Mouse (Mus musculus) kidney, adult 2 months (tissue): ENCODE data around the gene Ndufs8. TPM values are rescaled to one million over a fixed set of nuclear protein-coding genes. Genes with fewer than 3 reads are reported as not detected.

Experiments
- DNase-seq: peaks from one replicate; pipeline ENCODE4 v3.0.0; 2021
- H3K27ac ChIP-seq: fragments of 200-500 bp; 2 replicates; pipeline ENCODE4 v1.5.1; 2012; ENCODE audit warnings: low read depth, low read length, control low read depth, inconsistent platforms; ENCODE audit not compliant: insufficient read depth
- H3K27me3 ChIP-seq: fragments of 200-500 bp; replicated peaks from 2 replicates; pipeline ENCODE4 v1.6.1; 2012; ENCODE audit warnings: mild to moderate bottlenecking, moderate library complexity, low read length, inconsistent platforms; ENCODE audit not compliant: control insufficient read depth, insufficient read depth
- H3K36me3 ChIP-seq: fragments of 200-500 bp; 2 replicates; pipeline ENCODE4 v1.6.1; 2012; ENCODE audit warnings: mild to moderate bottlenecking, moderate library complexity, low read length, inconsistent platforms; ENCODE audit not compliant: control insufficient read depth, insufficient read depth
- H3K4me1 ChIP-seq: fragments of 200-500 bp; 2 replicates; pipeline ENCODE4 v1.6.1; 2011; ENCODE audit warnings: low read length; ENCODE audit not compliant: control insufficient read depth, insufficient read depth
- H3K4me3 ChIP-seq: fragments of 200-500 bp; 2 replicates; pipeline ENCODE4 v1.5.1; 2011; ENCODE audit warnings: mild to moderate bottlenecking, low read depth, low read length, control low read depth; ENCODE audit not compliant: insufficient read depth
- CTCF ChIP-seq: fragments of 200-500 bp; conservative IDR thresholded peaks from 2 replicates; pipeline ENCODE4 v1.5.1; 2011; ENCODE audit warnings: low read depth, mild to moderate bottlenecking, control low read depth, low read length, moderate library complexity, mixed read lengths; ENCODE audit not compliant: insufficient read depth, insufficient read length
- POLR2A ChIP-seq: fragments of 200-500 bp; IDR thresholded peaks from one replicate; pipeline ENCODE4 v1.6.1; 2011; ENCODE audit warnings: low read depth, low read length, control low read depth
- WGBS: fragments of 180-500 bp; shearing (Covaris S2); methylation state at CpG from one replicate; pipeline ENCODE4 v1.1.7; 2018; 5-methylcytosine and 5-hydroxymethylcytosine counted together
- polyA plus RNA-seq: library from polyadenylated mRNA; depleted of rRNA; stranded (reverse); fragments of >200 nt; gene quantifications from 2 replicates; pipeline ENCODE4 v1.2.3, GENCODE M21; 2012

The Ndufs8 gene
- polyA plus RNA-seq, 1 experiment = 742 TPM

DNA sequence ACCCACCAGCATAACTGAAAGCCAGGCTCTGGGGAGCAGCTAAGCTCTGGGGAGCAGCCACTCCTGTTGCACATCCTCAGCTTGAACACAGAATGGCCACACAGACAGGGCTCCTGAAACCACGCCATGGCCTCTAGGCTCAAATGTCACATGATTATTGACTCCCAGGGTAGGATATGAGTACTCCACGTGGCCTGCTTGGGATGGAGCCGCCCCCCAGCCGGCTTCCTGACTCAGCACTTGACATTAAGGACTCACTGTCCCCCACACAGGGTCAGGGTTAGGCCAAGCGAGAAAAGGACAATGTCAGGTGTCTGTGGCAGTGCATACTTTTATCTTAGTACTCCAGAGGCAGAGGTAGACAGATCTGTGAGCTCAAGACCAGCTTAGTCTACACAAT lies 2.4 kb downstream of the Ndufs8 start:
- peaks cover 19% of the 10 kb centered on the region for H3K4me1 ChIP-seq
- no peak overlapping the region for H3K4me3 ChIP-seq
- no peaks in the 10 kb centered on the region; the same call in 1 of the 2 replicates for H3K36me3 ChIP-seq
- no peak for TF ChIP-seq POLR2A
- TF ChIP-seq CTCF = no peak
- WGBS = 45% methylated on average over 5 of the region's 5 CpGs
- no peak overlapping the region for H3K27ac ChIP-seq
- DNase-seq = peak; percentile 37
- H3K27me3 ChIP-seq = no peaks in the 10 kb centered on the region

DNA sequence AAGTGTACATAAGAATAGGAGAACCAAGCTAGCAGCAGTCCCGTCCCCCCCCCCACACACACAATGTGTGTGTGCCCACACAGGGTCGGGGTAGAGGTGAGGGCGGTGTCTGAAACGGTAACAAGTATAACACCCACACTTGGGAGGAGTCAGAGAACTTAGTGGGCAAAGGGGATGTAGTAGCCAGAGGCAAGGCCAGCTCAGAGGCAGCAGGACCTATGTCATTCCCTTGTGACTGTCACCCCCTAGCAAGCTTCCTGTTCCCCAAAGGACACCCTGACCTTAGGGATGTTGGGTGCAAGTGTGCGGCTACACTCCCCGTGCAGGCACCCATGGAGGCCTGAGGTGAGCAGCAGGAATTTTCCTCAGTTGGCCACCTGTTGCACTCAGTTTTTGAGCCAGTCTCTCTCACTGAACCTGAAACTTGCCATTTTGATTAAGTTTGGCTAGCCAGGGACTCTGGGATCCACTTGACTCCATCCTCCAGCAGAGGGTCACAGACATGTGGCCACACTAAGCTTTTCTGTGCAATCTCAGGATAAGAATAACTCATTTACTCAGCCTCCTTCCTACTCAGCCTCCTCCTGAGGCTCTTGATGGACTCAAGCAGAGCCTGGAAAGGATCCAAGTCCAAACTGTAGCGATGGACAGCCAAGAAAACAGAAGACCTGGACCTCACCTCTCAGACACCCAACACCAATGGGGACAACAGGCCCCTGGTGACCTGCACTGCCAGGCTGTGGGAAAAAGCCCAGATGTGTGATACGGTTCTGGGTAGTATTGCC lies 4.5 kb downstream of the Ndufs8 start:
- DNase-seq = peak; percentile 34
- TF ChIP-seq POLR2A (no peak), CTCF (no peak)
- H3K27me3 ChIP-seq = no peaks in the 10 kb centered on the region
- H3K4me3 ChIP-seq = no peak overlapping the region
- no peaks in the 10 kb centered on the region; the same call in 1 of the 2 replicates for H3K36me3 ChIP-seq
- H3K27ac ChIP-seq = peak overlapping the region; percentile 57
- WGBS = 46% methylated on average over 8 of the region's 8 CpGs
- H3K4me1 ChIP-seq = peaks cover 14% of the 10 kb centered on the region

DNA sequence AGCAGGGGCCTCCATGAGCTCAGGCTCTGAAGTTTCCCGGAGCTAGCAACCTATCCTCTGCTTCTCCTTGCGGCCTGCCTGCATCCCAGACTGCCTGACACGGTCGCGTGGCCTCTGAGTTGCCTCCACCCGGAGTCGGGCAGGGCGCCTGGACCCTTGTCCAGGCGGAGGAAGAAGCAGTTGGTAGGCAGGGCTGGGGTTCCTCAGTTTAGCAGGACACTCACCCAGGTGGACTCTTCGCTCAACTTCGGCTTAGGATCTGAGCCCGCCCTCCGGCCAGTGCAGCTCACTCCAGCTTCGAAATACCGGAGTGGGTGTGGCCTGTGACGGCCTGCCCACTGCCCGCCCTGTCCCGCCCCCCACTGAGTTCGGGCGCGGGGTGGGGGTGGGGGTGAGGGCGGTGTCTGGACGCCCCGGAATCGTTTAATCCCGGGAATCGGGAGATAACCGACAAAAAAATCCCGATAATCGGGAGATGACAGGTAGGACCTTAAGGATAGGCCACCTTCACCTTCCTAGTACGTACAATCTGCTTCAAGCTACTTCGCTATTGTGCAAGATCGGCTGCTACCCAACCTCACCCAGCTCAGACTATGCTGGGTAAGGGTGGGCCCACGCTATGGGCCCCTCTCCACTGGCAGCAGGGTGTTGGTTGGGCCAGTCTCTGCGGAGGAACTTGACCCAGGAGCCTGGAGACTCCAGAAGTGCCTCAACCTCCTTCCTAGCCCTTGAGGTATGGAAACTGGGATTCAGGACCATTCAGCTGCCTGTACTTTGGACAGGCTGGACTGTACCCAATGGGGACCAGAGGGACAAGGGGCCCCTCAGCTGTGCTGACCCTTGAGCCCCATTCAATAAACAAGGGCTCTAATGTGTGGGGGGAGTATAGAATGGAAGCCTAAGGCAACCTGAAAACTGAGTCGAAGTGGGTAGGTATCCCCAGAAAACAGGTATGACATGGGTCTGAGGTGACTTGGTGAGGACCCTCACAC lies 5.5 kb downstream of the Ndufs8 start, which contains the start of gene Tcirg1:
Gene Tcirg1 (minus strand): TSS at position 339 of the 992 bp plus-strand sequence.
- 3% methylated on average over 36 of the region's 36 CpGs for WGBS
- Histone ChIP-seq H3K27ac (peak within 1 kb of the TSS; percentile 57), H3K27me3 (no peaks in the 10 kb centered on the region), H3K36me3 (no peaks in the 10 kb centered on the region; the same call in 1 of the 2 replicates), H3K4me3 (peak within 1 kb of the TSS; percentile 76), H3K4me1 (peaks cover 14% of the 10 kb centered on the region)
- peak; percentile 94 for DNase-seq
- TF ChIP-seq POLR2A (peak; percentile 49), CTCF (0 out of 2 replicates have a peak, but pooled peaks have one; percentile 3)

DNA sequence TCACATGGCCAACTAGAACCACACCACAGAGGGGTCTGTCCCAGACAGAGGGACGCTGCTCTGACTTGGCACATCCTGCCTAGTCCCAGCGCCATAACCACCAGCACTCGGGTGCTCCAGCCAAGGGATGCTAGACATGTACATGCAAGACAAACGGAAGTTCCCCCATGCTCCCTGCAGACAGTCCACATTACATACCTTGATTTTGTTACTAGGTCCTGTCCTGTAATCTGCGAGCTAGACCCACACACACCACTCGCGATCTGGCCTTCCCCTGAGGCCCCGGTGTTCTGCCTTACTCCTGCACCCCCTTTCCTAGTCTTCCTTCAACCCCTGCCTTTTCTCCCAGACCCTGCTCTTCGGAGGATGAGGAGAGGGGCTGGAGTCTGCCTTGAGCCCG lies 6.2 kb downstream of the Ndufs8 start:
- TF ChIP-seq POLR2A = no peak
- no peak for TF ChIP-seq CTCF
- Histone ChIP-seq H3K4me3 (peak overlapping the region; percentile 76), H3K27me3 (no peaks in the 10 kb centered on the region), H3K27ac (peak overlapping the region; percentile 33), H3K4me1 (peaks cover 14% of the 10 kb centered on the region), H3K36me3 (no peaks in the 10 kb centered on the region; the same call in 1 of the 2 replicates)
- DNase-seq = no peak
- 14% methylated on average over 10 of the region's 10 CpGs for WGBS

DNA sequence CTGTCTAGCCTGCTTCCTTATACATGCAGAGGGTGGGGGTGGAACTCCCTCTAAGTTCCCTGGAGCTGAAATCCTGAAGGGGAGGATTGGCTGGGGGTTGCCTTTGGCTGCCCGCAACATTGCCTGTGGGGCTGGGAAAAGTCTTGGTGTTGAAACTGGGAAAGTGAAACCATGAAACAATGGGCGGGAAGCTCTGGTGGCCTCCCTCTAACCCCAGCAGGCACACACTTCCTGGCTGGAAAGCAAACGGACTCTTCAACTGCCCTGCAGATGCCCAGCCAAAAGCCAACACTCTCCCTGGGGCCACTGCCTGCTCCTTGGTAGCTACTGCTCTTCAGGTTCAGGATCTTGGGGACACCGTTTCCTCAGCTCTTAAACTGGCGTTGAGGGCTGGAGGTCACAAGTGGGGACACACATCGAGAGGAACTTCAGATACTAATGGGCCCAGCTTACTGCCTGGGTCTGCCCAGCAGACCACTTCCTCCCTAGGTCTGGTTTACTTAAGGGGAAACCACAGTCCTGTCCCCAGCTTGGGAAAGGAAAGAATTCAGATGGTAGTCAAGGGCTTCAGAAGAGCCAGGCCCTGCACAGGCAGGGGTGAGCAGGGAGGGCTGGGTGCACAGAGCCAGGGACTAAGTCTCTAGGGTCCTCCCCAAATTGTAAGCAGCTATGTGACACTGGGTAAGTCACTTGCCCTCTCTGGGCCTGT lies 7.2 kb downstream of the Ndufs8 start:
- peak; percentile 64 for DNase-seq
- TF ChIP-seq POLR2A (no peak), CTCF (no peak)
- Histone ChIP-seq H3K27me3 (no peaks in the 10 kb centered on the region), H3K4me1 (peaks cover 14% of the 10 kb centered on the region), H3K27ac (peak overlapping the region; percentile 81), H3K36me3 (no peaks in the 10 kb centered on the region; the same call in 1 of the 2 replicates), H3K4me3 (peak overlapping the region; percentile 34)
- WGBS = 39% methylated on average over 6 of the region's 6 CpGs

DNA sequence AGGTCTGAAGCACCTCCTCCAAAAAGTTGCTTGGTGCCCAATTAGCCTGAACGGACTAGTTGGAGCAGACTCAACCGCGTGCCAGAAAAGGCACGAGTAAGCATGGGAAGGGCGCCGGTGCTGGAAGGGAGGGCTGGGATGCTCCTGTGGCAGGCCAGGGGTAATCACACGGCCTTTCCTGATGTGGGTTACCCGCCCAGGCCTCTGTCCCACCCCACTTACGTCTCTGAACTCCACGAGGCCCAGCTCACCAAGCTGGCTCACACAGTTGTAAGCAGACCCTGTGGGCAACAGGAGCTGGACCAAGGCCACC lies 8.3 kb downstream of the Ndufs8 start:
- Histone ChIP-seq H3K36me3 (no peaks in the 10 kb centered on the region; the same call in 1 of the 2 replicates), H3K4me1 (peaks cover 14% of the 10 kb centered on the region), H3K27ac (no peak overlapping the region), H3K27me3 (no peaks in the 10 kb centered on the region), H3K4me3 (no peak overlapping the region)
- WGBS = 54% methylated on average over 10 of the region's 10 CpGs
- DNase-seq = no peak
- no peak for TF ChIP-seq POLR2A
- no peak for TF ChIP-seq CTCF
